Mouse (Mus musculus) bone marrow, adult 2 months (tissue): ENCODE data around the gene 1700123O20Rik.

ENCODE experiments used
- CTCF ChIP-seq: fragments of 200-500 bp; IDR thresholded peaks from 2 replicates; pipeline ENCODE4 v1.5.1; 2011; ENCODE audit warnings: low read length, control low read depth; ENCODE audit not compliant: control insufficient read depth, insufficient read depth
- POLR2A ChIP-seq: fragments of 200-500 bp; IDR thresholded peaks from 2 replicates; pipeline ENCODE4 v1.6.1; 2011; ENCODE audit warnings: low read depth, mild to moderate bottlenecking, control low read depth, low read length, borderline replicate concordance; ENCODE audit not compliant: control insufficient read depth

DNA sequence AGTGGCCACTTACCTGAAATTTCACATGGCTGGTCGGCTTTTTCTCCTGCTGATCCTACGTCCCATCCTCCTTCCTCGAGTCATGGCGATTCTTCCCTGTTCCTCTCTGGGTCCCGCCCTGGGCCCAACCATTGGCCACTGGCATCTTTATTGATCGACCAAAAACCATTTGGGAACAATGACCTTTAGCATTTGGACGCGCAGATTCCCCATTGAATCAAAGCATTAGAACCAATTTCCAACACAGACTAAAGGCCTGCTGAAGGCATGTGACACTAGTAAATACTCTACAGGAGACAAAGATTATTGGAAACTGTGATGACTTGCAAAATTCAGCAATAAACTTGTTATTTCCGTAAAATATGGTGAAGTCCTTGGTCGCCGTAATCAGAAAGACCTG, 34.0 kb downstream of the 1700123O20Rik start:
- no peak for TF ChIP-seq POLR2A
- TF ChIP-seq CTCF: no peak
